Mouse (Mus musculus) layer of hippocampus, postnatal 14 days (tissue): Measurements from ENCODE around the gene Slamf8. TPM values are rescaled to one million over a fixed set of nuclear protein-coding genes. Genes with fewer than 3 reads are reported as not detected.

Experiments used
- DNase-seq, 2 experiments: peaks; one replicate each; pipeline ENCODE4 v3.0.0; 2021 to 2022; ENCODE audit warnings: low spot score in 2 of 2, mixed read lengths in 1 of 2
- total RNA-seq, 2 experiments: library from RNA; stranded (reverse); gene quantifications; 2 replicates each; pipeline ENCODE4 v1.2.3; 2021

Gene Slamf8
- total RNA-seq, 2 experiments from 2014 or later: not detected

GRCm38 (mm10) chr1:172594495-172594894, 4.1 kb upstream of the Slamf8 start:
- DNase-seq: peak; percentile 49 to 57

GRCm38 (mm10) chr1:172593956-172594355, 3.6 kb upstream of the Slamf8 start:
- no peak for DNase-seq

GRCm38 (mm10) chr1:172593321-172593720, 3.0 kb upstream of the Slamf8 start:
- DNase-seq: no peak

- DNase-seq: peak in 1 of 2 experiments; percentile 13
These were observed 4.5 kb downstream of the Slamf8 start for GRCm38 (mm10) chr1:172585612-172586567.

GRCm38 (mm10) chr1:172585026-172585425, 5.3 kb downstream of the Slamf8 start:
- DNase-seq: no peak

GRCm38 (mm10) chr1:172584271-172584670, 6.1 kb downstream of the Slamf8 start:
- no peak for DNase-seq

GRCm38 (mm10) chr1:172582436-172582835, 7.9 kb downstream of the Slamf8 start:
- no peak for DNase-seq

GRCm38 (mm10) chr1:172580116-172580515, 10.3 kb downstream of the Slamf8 start:
- DNase-seq: no peak

GRCm38 (mm10) chr1:172567758-172568157, 22.6 kb downstream of the Slamf8 start:
- no peak for DNase-seq

GRCm38 (mm10) chr1:172566131-172566530, 24.2 kb downstream of the Slamf8 start:
- DNase-seq: no peak

GRCm38 (mm10) chr1:172563465-172563828, 26.9 kb downstream of the Slamf8 start:
- DNase-seq: no peak

- DNase-seq: peak; percentile 55 to 63
These were observed 27.5 kb downstream of the Slamf8 start for GRCm38 (mm10) chr1:172562641-172563464.

GRCm38 (mm10) chr1:172555638-172556037, 34.7 kb downstream of the Slamf8 start, which contains the start of gene Vsig8:
Gene Vsig8 (plus strand): TSS chr1:172555938.
- DNase-seq: no peak

- no peak for DNase-seq
These were observed 37.7 kb downstream of the Slamf8 start for GRCm38 (mm10) chr1:172552623-172553022.

- no peak for DNase-seq
These were observed 39.4 kb downstream of the Slamf8 start for GRCm38 (mm10) chr1:172551009-172551408.

- DNase-seq: no peak
These were observed 39.8 kb downstream of the Slamf8 start for GRCm38 (mm10) chr1:172550551-172550951.

GRCm38 (mm10) chr1:172549717-172550116, 40.7 kb downstream of the Slamf8 start:
- DNase-seq: no peak

- DNase-seq: no peak
These were observed 41.1 kb downstream of the Slamf8 start for GRCm38 (mm10) chr1:172549314-172549713.

- no peak for DNase-seq
These were observed 41.9 kb downstream of the Slamf8 start for GRCm38 (mm10) chr1:172548501-172548900.

GRCm38 (mm10) chr1:172546062-172546461, 44.3 kb downstream of the Slamf8 start:
- DNase-seq: no peak

- no peak for DNase-seq
These were observed 50.0 kb downstream of the Slamf8 start for GRCm38 (mm10) chr1:172540283-172540820.

- no peak for DNase-seq
These were observed 50.5 kb downstream of the Slamf8 start for GRCm38 (mm10) chr1:172539827-172540226.
